Mouse (Mus musculus) layer of hippocampus, postnatal 25 days (tissue): Measurements from ENCODE around the gene Cd9. TPM values are rescaled to one million over a fixed set of nuclear protein-coding genes. Genes with fewer than 3 reads are reported as not detected.

Source experiments
- DNase-seq, 2 experiments: peaks; one replicate each; pipeline ENCODE4 v3.0.0; 2022; ENCODE audit warnings: mixed read lengths in 2 of 2, low spot score in 1 of 2; ENCODE audit errors: extremely low spot score in 1 of 2
- total RNA-seq, 2 experiments: library from RNA; stranded (reverse); gene quantifications; 2 replicates each; pipeline ENCODE4 v1.2.3; 2021

Gene Cd9
- total RNA-seq, 2 experiments from 2014 or later, result 78.0 to 89.7 TPM

DNA sequence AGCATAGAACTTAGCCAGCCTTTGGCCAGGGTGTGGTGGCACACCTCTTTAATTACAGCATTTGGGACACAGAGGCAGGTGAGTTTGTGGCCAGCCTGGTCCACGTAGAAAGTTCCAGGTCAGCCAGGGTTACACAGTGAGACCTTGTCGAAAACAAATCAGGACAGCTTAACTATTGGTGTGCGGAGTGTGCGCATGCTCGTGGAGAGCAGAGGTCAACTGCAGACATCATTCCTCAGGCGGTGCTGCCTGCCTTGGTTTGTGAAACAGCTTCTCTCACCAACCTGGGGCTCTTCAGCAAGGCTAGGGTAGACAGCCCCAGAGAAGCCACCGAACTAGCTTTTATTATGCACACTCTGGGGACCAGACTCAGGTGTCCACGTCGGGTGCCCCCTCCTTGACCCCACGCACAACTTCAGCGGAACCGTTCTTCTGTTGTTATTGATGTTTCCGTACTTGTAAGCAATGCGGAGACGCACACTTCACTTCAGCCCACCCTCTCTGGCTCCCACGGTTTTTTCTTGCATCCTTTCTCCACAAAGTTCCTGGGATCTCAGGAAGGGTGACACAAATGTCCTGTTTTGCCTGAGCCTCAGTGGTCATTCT is 74.0 kb downstream of the Cd9 start:
- DNase-seq, result no peak

DNA sequence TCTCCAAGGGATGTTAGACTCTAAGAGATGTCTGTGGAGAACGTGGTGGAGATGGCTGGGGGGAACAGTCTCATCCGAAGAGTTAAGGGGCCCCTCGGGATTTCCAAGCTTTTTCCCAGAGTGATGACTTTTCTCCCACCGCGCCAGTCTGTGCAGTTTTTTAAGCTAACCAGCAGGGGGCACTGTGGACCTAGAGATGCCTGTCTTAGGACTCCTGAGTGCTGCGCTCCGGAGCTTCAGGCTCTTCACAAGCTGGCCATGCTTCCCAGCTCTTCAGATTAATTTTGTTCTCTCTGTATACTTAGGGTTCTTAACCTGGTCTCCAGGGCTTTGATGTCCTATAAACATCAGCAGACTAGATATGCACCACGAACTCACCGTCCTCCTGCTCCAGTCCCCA is 75.8 kb downstream of the Cd9 start:
- peak; percentile 72 to 94 for DNase-seq

DNA sequence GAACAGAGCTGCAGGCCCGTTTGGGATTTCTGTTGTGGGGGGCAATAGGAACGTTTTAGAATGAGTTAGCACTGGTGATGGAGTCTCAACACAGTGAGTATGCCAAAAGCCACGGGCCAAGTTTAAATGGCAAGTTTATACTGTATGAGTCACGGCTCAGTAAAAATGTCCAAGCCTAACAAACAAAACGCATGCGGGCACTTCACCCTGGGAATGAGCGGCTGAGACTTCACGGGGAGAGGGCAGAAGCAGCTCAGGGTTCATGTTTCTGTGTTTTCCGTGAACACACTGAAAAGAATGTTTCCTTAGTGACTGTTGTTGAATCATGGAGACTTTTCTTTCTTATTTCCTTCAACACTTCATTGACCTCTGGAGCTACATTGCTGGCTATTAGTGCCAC is 81.3 kb downstream of the Cd9 start:
- no peak for DNase-seq

GRCm38 (mm10) chr6:125411661-125412060 is 82.9 kb downstream of the Cd9 start:
- no peak for DNase-seq

- DNase-seq, result no peak
These were observed 83.5 kb downstream of the Cd9 start for GRCm38 (mm10) chr6:125410995-125411547.

DNA sequence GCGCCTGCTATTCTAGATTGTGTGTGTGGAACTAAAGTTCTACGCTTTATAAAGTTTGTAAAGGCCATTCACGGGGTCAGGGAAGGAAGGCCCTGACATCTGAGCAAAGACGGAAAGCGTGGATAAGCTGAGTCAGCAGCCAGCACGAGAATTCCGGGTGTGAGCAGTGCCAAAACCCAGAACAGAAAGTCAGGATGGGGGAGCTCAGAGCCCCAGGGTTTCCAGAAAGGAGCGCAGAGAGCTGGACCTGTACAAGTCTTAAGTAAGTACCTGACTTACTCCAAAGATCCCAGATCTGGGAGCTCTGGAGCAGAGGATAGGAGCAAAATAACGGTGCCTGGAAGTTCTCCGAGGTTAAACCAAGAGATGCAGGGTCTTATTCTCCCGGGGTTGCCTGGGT is 84.0 kb downstream of the Cd9 start:
- DNase-seq, result no peak

Other genes starting within 250 kb of the Cd9 start
- not detected for gene Tuba3a, start 208.7 kb downstream of the Cd9 start, total RNA-seq
- gene Ltbr, start 180.9 kb downstream of the Cd9 start, total RNA-seq, result 10 to 100 TPM in 1 of 2 experiments, 1 to 10 TPM in 1; 8.7 to 10.2 TPM
- gene Scnn1a, start 174.1 kb downstream of the Cd9 start, total RNA-seq, result 1 to 10 TPM; 3.8 to 3.9 TPM
- 10 to 100 TPM; 11.2 to 12.5 TPM for gene Tnfrsf1a, start 145.4 kb downstream of the Cd9 start, total RNA-seq
- not detected for gene Plekhg6, start 114.0 kb downstream of the Cd9 start, total RNA-seq
- 10 to 100 TPM; 14.6 to 14.7 TPM for gene Vwf, start 52.0 kb upstream of the Cd9 start, total RNA-seq
- 1 to 10 TPM; 5.1 to 5.5 TPM for gene Ano2, start 195.6 kb upstream of the Cd9 start, total RNA-seq